21 mouse cellular contexts compared by ENCODE assay signal in genomic region chr6:115241131-115241699, GRCm38 (mm10). TPM values are rescaled to one million over a fixed set of nuclear protein-coding genes. Genes with fewer than 3 reads are reported as not detected.
DNase-seq lines count a peak whose midpoint lies in the region; ATAC-seq and TF ChIP-seq lines count a peak whose summit lies in the region.
"Had no signal": no experiment of that assay in that cellular context is flagged by ENCODE, and none has a peak within 500 bp of the region (broad histone marks: within the 10 kb centered on the region; RNA-seq: fewer than 3 reads in every experiment).

No protein-coding gene starts in this region.

- no peak overlapping the region for H3K4me3 ChIP-seq in heart, embryonic 12.5 days
- H3K4me3 ChIP-seq in kidney, postnatal 0 days (replicated peaks; ENCODE audit: low read depth, low read length): no peak overlapping the region
- no peak overlapping the region for H3K4me3 ChIP-seq in kidney, embryonic 15.5 days (replicated peaks)
- no peak overlapping the region for H3K4me3 ChIP-seq in neural tube, embryonic 14.5 days (ENCODE audit: low read depth, low read length)
- H3K4me3 ChIP-seq: liver, embryonic 15.5 days; midbrain, embryonic 12.5 days; stomach, embryonic 15.5 days had no signal

- peaks cover 77% of the 10 kb centered on the region for H3K27me3 ChIP-seq in heart, embryonic 12.5 days (replicated peaks)
- no peaks in the 10 kb centered on the region for H3K27me3 ChIP-seq in kidney, postnatal 0 days (ENCODE audit: insufficient read depth, low read length)
- H3K27me3 ChIP-seq in kidney, embryonic 15.5 days: no peaks in the 10 kb centered on the region
- no peaks in the 10 kb centered on the region for H3K27me3 ChIP-seq in neural tube, embryonic 14.5 days (ENCODE audit: control insufficient read depth, insufficient read depth, low read length)
- H3K27me3 ChIP-seq: liver, embryonic 15.5 days; midbrain, embryonic 12.5 days; stomach, embryonic 15.5 days had no signal

- no peak overlapping the region for H3K27ac ChIP-seq in heart, embryonic 12.5 days (ENCODE audit: poor library complexity, severe bottlenecking)
- no peak overlapping the region for H3K27ac ChIP-seq in kidney, postnatal 0 days
- H3K27ac ChIP-seq in kidney, embryonic 15.5 days: no peak overlapping the region
- H3K27ac ChIP-seq in neural tube, embryonic 14.5 days (ENCODE audit: low read depth, low read length): peak overlapping the region; percentile 35; the same call in 1 of the 2 replicates
- H3K27ac ChIP-seq: liver, embryonic 15.5 days; midbrain, embryonic 12.5 days; stomach, embryonic 15.5 days had no signal

- TF ChIP-seq CTCF in kidney, postnatal 0 days (IDR thresholded peaks at IDR 0.05; ENCODE audit: low read depth): no peak

- no peak overlapping the region for H3K9ac ChIP-seq in heart, embryonic 12.5 days
- H3K9ac ChIP-seq in kidney, postnatal 0 days (ENCODE audit: low read depth, low read length): no peak overlapping the region
- H3K9ac ChIP-seq in kidney, embryonic 15.5 days: no peak overlapping the region
- no peak overlapping the region for H3K9ac ChIP-seq in neural tube, embryonic 14.5 days (replicated peaks; ENCODE audit: low read depth, low read length)
- H3K9ac ChIP-seq: liver, embryonic 15.5 days; midbrain, embryonic 12.5 days; stomach, embryonic 15.5 days had no signal

- peaks cover 11% of the 10 kb centered on the region for H3K4me1 ChIP-seq in heart, embryonic 12.5 days (replicated peaks)
- 0 out of 2 replicates have a peak, but pooled peaks cover 3% of the 10 kb centered on the region for H3K4me1 ChIP-seq in kidney, postnatal 0 days (replicated peaks; ENCODE audit: insufficient read depth, low read length)
- no peaks in the 10 kb centered on the region for H3K4me1 ChIP-seq in kidney, embryonic 15.5 days
- no peaks in the 10 kb centered on the region for H3K4me1 ChIP-seq in neural tube, embryonic 14.5 days (ENCODE audit: control insufficient read depth, insufficient read depth, low read length)
- H3K4me1 ChIP-seq: liver, embryonic 15.5 days; midbrain, embryonic 12.5 days had no signal

- peak; percentile 42; the same call in 1 of the 2 replicates for ATAC-seq in heart, embryonic 12.5 days (ENCODE audit: insufficient number of reproducible peaks, low FRiP score)
- no peak for ATAC-seq in kidney, postnatal 0 days (replicated peaks; ENCODE audit: low FRiP score, low read depth)
- ATAC-seq in kidney, embryonic 15.5 days (replicated peaks; ENCODE audit: low FRiP score): no peak
- ATAC-seq in neural tube, embryonic 14.5 days (ENCODE audit: low read depth): no peak
- ATAC-seq: activated CD4-positive, CD25-positive, alpha-beta regulatory T cell, adult 4 months; intestine, embryonic 16.5 days had no signal

- no peak for DNase-seq in heart, postnatal 14 days
- DNase-seq in kidney, postnatal 0 days (ENCODE audit: low spot score): no peak
- no peak for DNase-seq in neural tube, embryonic 10.5 days (ENCODE audit: extremely low spot score, low spot score)
- no peak for DNase-seq in testis, postnatal 10 days (ENCODE audit: low spot score)
- DNase-seq: cerebellum, adult 18-20 months; kidney, postnatal 25 days; thymus, postnatal 36 days had no signal

- no peak overlapping the region for H3K4me2 ChIP-seq in heart, embryonic 12.5 days
- H3K4me2 ChIP-seq in kidney, postnatal 0 days (ENCODE audit: low read length): peak overlapping the region; percentile 18; the same call in 1 of the 2 replicates
- H3K4me2 ChIP-seq in kidney, embryonic 15.5 days: no peak overlapping the region
- no peak overlapping the region for H3K4me2 ChIP-seq in neural tube, embryonic 14.5 days (ENCODE audit: low read depth, low read length)
- H3K4me2 ChIP-seq: liver, embryonic 15.5 days; midbrain, embryonic 12.5 days; stomach, embryonic 15.5 days had no signal

- intact Hi-C loops in heart, postnatal 14 days (cut with DNase I): no loop called here

- WGBS in heart, embryonic 12.5 days: 35% methylated on average over 3 of the region's 3 CpGs
- 62% methylated on average over 3 of the region's 3 CpGs for WGBS in kidney, postnatal 0 days
- WGBS in kidney, embryonic 15.5 days: 56% methylated on average over 3 of the region's 3 CpGs
- WGBS in neural tube, embryonic 14.5 days: 67% methylated on average over 3 of the region's 3 CpGs

- no peaks in the 10 kb centered on the region for H3K36me3 ChIP-seq in heart, embryonic 12.5 days
- H3K36me3 ChIP-seq in kidney, postnatal 0 days (ENCODE audit: insufficient read depth, low read length): no peaks in the 10 kb centered on the region
- no peaks in the 10 kb centered on the region for H3K36me3 ChIP-seq in kidney, embryonic 15.5 days
- peaks cover 3% of the 10 kb centered on the region for H3K36me3 ChIP-seq in neural tube, embryonic 14.5 days (ENCODE audit: control insufficient read depth, insufficient read depth, low read length)
- H3K36me3 ChIP-seq: liver, embryonic 15.5 days; midbrain, embryonic 12.5 days; stomach, embryonic 15.5 days had no signal

- H3K9me3 ChIP-seq in heart, embryonic 12.5 days (replicated peaks): no peaks in the 10 kb centered on the region
- H3K9me3 ChIP-seq in kidney, postnatal 0 days (replicated peaks; ENCODE audit: low read length): no peaks in the 10 kb centered on the region
- no peaks in the 10 kb centered on the region for H3K9me3 ChIP-seq in kidney, embryonic 15.5 days (replicated peaks)
- H3K9me3 ChIP-seq in neural tube, embryonic 14.5 days (ENCODE audit: control insufficient read depth, low read length): no peaks in the 10 kb centered on the region
- H3K9me3 ChIP-seq: liver, embryonic 15.5 days; midbrain, embryonic 12.5 days; stomach, embryonic 15.5 days had no signal

RNA-seq across cellular contexts. Expression of gene Timp4, which starts 10.8 kb away (rescaled TPM):
- polyA plus RNA-seq in heart, embryonic 12.5 days (2016; fragmentation: Nextera tagmentation; extraction: Ambion mirVana): 0.18 TPM in 1 of 2 replicates, not detected in the other
- total RNA-seq in heart, postnatal 14 days (2021): 10 to 100 TPM; 27.9 to 29.4 TPM
- polyA plus RNA-seq in kidney, postnatal 0 days (2015; fragmentation: Nextera tagmentation; extraction: Ambion mirVana): 0.15 and 0.36 TPM in 2 replicates
- 0.33 and 0.36 TPM in 2 replicates for polyA plus RNA-seq in kidney, embryonic 15.5 days (2015; fragmentation: Nextera tagmentation; extraction: Ambion mirVana)
- polyA plus RNA-seq in neural tube, embryonic 14.5 days (2014; fragmentation: Nextera tagmentation; extraction: Ambion mirVana): 17.0 and 32.1 TPM in 2 replicates

RNA-seq across cellular contexts. Expression of gene Gm17482, which starts 14.1 kb away (rescaled TPM):
- polyA plus RNA-seq in heart, embryonic 12.5 days (2016; fragmentation: Nextera tagmentation; extraction: Ambion mirVana): not detected in 2 replicates
- total RNA-seq in heart, postnatal 14 days (2021): not detected
- polyA plus RNA-seq in kidney, postnatal 0 days (2015; fragmentation: Nextera tagmentation; extraction: Ambion mirVana): not detected in 2 replicates
- polyA plus RNA-seq in kidney, embryonic 15.5 days (2015; fragmentation: Nextera tagmentation; extraction: Ambion mirVana): not detected in 2 replicates
- not detected in 2 replicates for polyA plus RNA-seq in neural tube, embryonic 14.5 days (2014; fragmentation: Nextera tagmentation; extraction: Ambion mirVana)
- total RNA-seq: adrenal gland, postnatal 4 days; layer of hippocampus, postnatal 25 days had no signal
- polyA plus RNA-seq: activated CD4-positive, CD25-positive, alpha-beta regulatory T cell, adult 4 months; gonadal fat pad, adult 2 months; intestine, embryonic 16.5 days; limb, embryonic 11.5 days; liver, embryonic 15.5 days; midbrain, embryonic 12.5 days; neural tube, embryonic 11.5 days; small intestine, adult 2 months; stomach, embryonic 15.5 days had no signal

Comparison
In these comparisons a context has a peak if more than half of its experiments do, and no peak if none do; other contexts are left out.
1. RNA of gene Timp4, which starts 10.8 kb away (polyA plus RNA-seq): 17.0 to 32.1 TPM in neural tube, embryonic 14.5 days; 0.33 to 0.36 TPM in kidney, embryonic 15.5 days, 0.15 to 0.36 TPM in kidney, postnatal 0 days and 0.18 TPM in heart, embryonic 12.5 days; every median in the first group is over 10 times any median in the second.